Mouse (Mus musculus): ENCODE measurements around the gene Gm13696. TPM values are rescaled to one million over a fixed set of nuclear protein-coding genes. Genes with fewer than 3 reads are reported as not detected.
"Not testable (repeated sequence)": the region's sequence is repeated elsewhere in the genome, so short reads cannot be mapped to it uniquely, and the experiment has no call there.

The Gm13696 gene
- polyA plus RNA-seq, 1 experiment from 2014 or later, result not detected

GRCm38 (mm10) chr2:83994526-83994925 lies 21.6 kb downstream of the Gm13696 start:
- H3K9me3 ChIP-seq; H3K9ac ChIP-seq; H3K4me3 ChIP-seq; ATAC-seq (ENCODE audit: borderline replicate concordance, extremely low read depth, low FRiP score, low TSS enrichment); H3K36me3 ChIP-seq; H3K27me3 ChIP-seq; H3K27ac ChIP-seq; H3K4me2 ChIP-seq; H3K4me1 ChIP-seq: not testable (repeated sequence)
- WGBS, result 69% methylated on average over 2 of the region's 3 CpGs

- Histone ChIP-seq H3K9me3 (no peaks in the 10 kb centered on the region), H3K27me3 (no peaks in the 10 kb centered on the region), H3K36me3 (no peaks in the 10 kb centered on the region), H3K27ac (no peak overlapping the region), H3K9ac (no peak overlapping the region), H3K4me1 (no peaks in the 10 kb centered on the region), H3K4me3 (no peak overlapping the region), H3K4me2 (no peak overlapping the region)
- 43% methylated on average over 1 of the region's 1 CpGs for WGBS
- ATAC-seq (ENCODE audit: borderline replicate concordance, extremely low read depth, low FRiP score, low TSS enrichment), result no peak
These were observed 36.0 kb downstream of the Gm13696 start for GRCm38 (mm10) chr2:84008913-84009312.

- ATAC-seq (ENCODE audit: borderline replicate concordance, extremely low read depth, low FRiP score, low TSS enrichment), result no peak
- H3K9me3 ChIP-seq, result no peaks in the 10 kb centered on the region
- H3K27me3 ChIP-seq, result no peaks in the 10 kb centered on the region
- no peak overlapping the region for H3K4me3 ChIP-seq
- H3K27ac ChIP-seq, result no peak overlapping the region
- no peak overlapping the region for H3K4me2 ChIP-seq
- H3K9ac ChIP-seq, result no peak overlapping the region
- 47% methylated on average over 3 of the region's 3 CpGs for WGBS
- H3K36me3 ChIP-seq, result no peaks in the 10 kb centered on the region
- H3K4me1 ChIP-seq, result peaks cover 5% of the 10 kb centered on the region; the same call in 1 of the 2 replicates
These were observed 36.9 kb downstream of the Gm13696 start for GRCm38 (mm10) chr2:84009818-84010217.

- H3K4me3 ChIP-seq, result no peak overlapping the region
- H3K27me3 ChIP-seq, result no peaks in the 10 kb centered on the region
- H3K27ac ChIP-seq, result peak overlapping the region; percentile 64
- no peak overlapping the region for H3K4me2 ChIP-seq
- ATAC-seq (ENCODE audit: borderline replicate concordance, extremely low read depth, low FRiP score, low TSS enrichment), result peak; percentile 72; the same call in 1 of the 2 replicates
- H3K4me1 ChIP-seq, result peaks cover 9% of the 10 kb centered on the region; the same call in 1 of the 2 replicates
- no peaks in the 10 kb centered on the region for H3K9me3 ChIP-seq
- H3K36me3 ChIP-seq, result no peaks in the 10 kb centered on the region
- 39% methylated on average over 6 of the region's 6 CpGs for WGBS
- H3K9ac ChIP-seq, result no peak overlapping the region
These were observed 41.6 kb downstream of the Gm13696 start for GRCm38 (mm10) chr2:84014572-84014971.

DNA sequence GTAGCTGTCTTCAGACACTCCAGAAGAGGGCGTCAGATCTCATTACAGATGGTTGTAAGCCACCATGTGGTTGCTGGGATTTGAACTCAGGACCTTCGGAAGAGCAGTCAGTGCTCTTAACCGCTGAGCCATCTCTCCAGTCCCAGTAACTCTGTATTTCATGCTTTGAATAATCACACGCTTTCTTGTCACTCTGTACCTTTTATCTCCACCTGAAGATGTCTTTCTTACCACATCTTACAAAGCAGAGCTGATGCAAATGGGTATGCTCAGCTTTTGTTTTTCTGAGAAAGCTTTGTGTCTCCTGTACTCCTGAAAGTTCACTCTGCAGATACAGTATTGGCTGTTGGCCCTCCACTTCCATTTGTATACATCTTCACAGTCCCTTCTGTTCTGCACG lies 43.4 kb downstream of the Gm13696 start:
- not testable (repeated sequence) for H3K9me3 ChIP-seq; H3K27me3 ChIP-seq; ATAC-seq (ENCODE audit: borderline replicate concordance, extremely low read depth, low FRiP score, low TSS enrichment); H3K27ac ChIP-seq; H3K36me3 ChIP-seq; H3K9ac ChIP-seq; H3K4me1 ChIP-seq; H3K4me2 ChIP-seq; H3K4me3 ChIP-seq
- WGBS, result 71% methylated on average over 5 of the region's 5 CpGs

- Histone ChIP-seq H3K4me3 (no peak overlapping the region), H3K27ac (0 out of 2 replicates have a peak overlapping the region, but pooled peaks have one; percentile 3), H3K4me2 (no peak overlapping the region), H3K36me3 (no peaks in the 10 kb centered on the region), H3K9me3 (no peaks in the 10 kb centered on the region), H3K4me1 (peaks cover 9% of the 10 kb centered on the region; the same call in 1 of the 2 replicates), H3K9ac (no peak overlapping the region), H3K27me3 (no peaks in the 10 kb centered on the region)
- ATAC-seq (ENCODE audit: borderline replicate concordance, extremely low read depth, low FRiP score, low TSS enrichment), result no peak
- WGBS, result 32% methylated on average over 3 of the region's 3 CpGs
These were observed 45.4 kb downstream of the Gm13696 start for GRCm38 (mm10) chr2:84018330-84018729.

GRCm38 (mm10) chr2:84019519-84020305 lies 46.8 kb downstream of the Gm13696 start:
- Histone ChIP-seq H3K4me2 (no peak overlapping the region), H3K36me3 (no peaks in the 10 kb centered on the region), H3K27ac (peak overlapping the region; percentile 59), H3K9me3 (no peaks in the 10 kb centered on the region), H3K4me1 (peaks cover 5% of the 10 kb centered on the region; the same call in 1 of the 2 replicates), H3K27me3 (no peaks in the 10 kb centered on the region), H3K4me3 (no peak overlapping the region), H3K9ac (no peak overlapping the region)
- 61% methylated on average over 8 of the region's 8 CpGs for WGBS
- ATAC-seq (ENCODE audit: borderline replicate concordance, extremely low read depth, low FRiP score, low TSS enrichment), result peak; percentile 78

GRCm38 (mm10) chr2:84021930-84022329 lies 49.0 kb downstream of the Gm13696 start:
- Histone ChIP-seq H3K27me3 (no peaks in the 10 kb centered on the region), H3K9ac (no peak overlapping the region), H3K4me1 (peaks cover 3% of the 10 kb centered on the region; the same call in 1 of the 2 replicates), H3K27ac (no peak overlapping the region), H3K4me2 (no peak overlapping the region), H3K9me3 (no peaks in the 10 kb centered on the region), H3K36me3 (no peaks in the 10 kb centered on the region), H3K4me3 (no peak overlapping the region)
- no peak for ATAC-seq (ENCODE audit: borderline replicate concordance, extremely low read depth, low FRiP score, low TSS enrichment)
- 75% methylated on average over 2 of the region's 2 CpGs for WGBS

DNA sequence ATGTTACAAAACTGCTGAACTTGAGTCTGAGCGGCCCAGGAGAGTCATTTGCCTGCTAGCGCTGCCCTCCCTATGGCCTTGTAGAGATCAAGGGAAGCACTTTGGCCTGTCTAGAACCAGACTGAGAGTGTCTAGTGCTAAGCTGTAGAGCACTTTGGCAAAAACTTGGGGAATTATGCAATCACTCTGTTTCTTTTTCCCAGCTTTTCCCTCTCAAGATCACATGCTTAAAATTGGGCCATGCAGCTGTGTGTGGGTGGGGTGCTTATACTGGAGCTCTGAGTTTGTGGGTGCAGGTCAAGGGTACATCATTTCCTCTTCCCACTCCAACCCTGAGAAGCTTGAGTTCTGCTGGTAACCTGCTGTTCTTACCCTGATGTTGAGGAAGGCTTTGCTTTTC lies 50.0 kb downstream of the Gm13696 start:
- peaks cover 3% of the 10 kb centered on the region; the same call in 1 of the 2 replicates for H3K4me1 ChIP-seq
- no peaks in the 10 kb centered on the region for H3K9me3 ChIP-seq
- peak; percentile 52 for ATAC-seq (ENCODE audit: borderline replicate concordance, extremely low read depth, low FRiP score, low TSS enrichment)
- no peak overlapping the region for H3K4me3 ChIP-seq
- 61% methylated on average over 2 of the region's 2 CpGs for WGBS
- no peaks in the 10 kb centered on the region for H3K27me3 ChIP-seq
- H3K36me3 ChIP-seq, result no peaks in the 10 kb centered on the region
- no peak overlapping the region for H3K27ac ChIP-seq
- H3K9ac ChIP-seq, result no peak overlapping the region
- H3K4me2 ChIP-seq, result no peak overlapping the region

DNA sequence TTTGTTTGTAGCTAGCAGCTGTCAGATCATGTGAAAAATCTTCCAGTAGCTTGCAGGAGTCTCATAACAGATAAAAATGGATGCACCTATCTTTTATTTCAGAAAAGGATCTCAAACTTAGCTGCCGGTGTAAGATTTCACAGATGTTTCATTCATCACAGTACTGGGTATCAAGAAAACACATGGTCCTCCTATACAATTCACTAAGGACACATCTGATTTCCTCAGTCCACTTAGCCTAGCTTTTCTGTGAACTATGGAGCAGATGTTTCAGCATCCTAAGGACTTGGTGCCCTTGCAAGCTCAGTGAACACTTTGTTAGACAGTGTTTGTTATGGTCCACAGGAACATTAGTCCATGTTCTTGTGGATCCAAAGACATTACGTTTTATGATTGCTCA lies 50.4 kb downstream of the Gm13696 start:
- H3K4me1 ChIP-seq, result no peaks in the 10 kb centered on the region; the same call in 1 of the 2 replicates
- no peak overlapping the region for H3K9ac ChIP-seq
- no peak overlapping the region for H3K4me2 ChIP-seq
- 88% methylated on average over 2 of the region's 2 CpGs for WGBS
- H3K9me3 ChIP-seq, result no peaks in the 10 kb centered on the region
- H3K27ac ChIP-seq, result no peak overlapping the region
- H3K27me3 ChIP-seq, result no peaks in the 10 kb centered on the region
- no peaks in the 10 kb centered on the region for H3K36me3 ChIP-seq
- no peak overlapping the region for H3K4me3 ChIP-seq
- no peak for ATAC-seq (ENCODE audit: borderline replicate concordance, extremely low read depth, low FRiP score, low TSS enrichment)
